In the genomic region with DNA sequence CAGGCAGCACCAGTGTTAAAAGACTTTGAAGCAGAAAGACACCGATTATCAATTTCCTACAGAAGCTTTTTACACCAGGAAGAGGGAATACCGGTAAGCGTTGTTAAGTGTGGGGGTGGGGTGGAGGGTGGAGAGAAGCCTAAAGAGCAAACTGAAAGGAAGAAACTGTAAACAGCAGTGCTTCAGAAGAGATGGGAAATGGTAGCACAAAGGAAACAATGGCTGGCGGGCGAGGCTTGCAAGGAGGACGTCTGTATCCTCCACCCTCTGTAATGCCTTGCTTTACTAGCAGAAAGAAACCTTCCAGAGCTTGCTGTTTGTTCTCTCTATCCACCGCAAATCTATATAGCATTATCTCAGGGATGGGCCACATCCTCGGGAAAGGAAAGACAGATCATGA, we compare ENCODE assay signal across 9 mouse cellular contexts. TPM values are rescaled to one million over a fixed set of nuclear protein-coding genes. Genes with fewer than 3 reads are reported as not detected.
DNase-seq lines count a peak whose midpoint lies in the region; ATAC-seq and TF ChIP-seq lines count a peak whose summit lies in the region.
"Had no signal": no experiment of that assay in that cellular context is flagged by ENCODE, and none has a peak within 500 bp of the region (broad histone marks: within the 10 kb centered on the region; RNA-seq: fewer than 3 reads in every experiment).

No protein-coding gene starts in this region.

- no peaks in the 10 kb centered on the region for H3K79me2 ChIP-seq in heart, adult 2 months (replicated peaks; ENCODE audit: control insufficient read depth, insufficient read depth, low read length)

- no peaks in the 10 kb centered on the region for H3K27me3 ChIP-seq in heart, embryonic 13.5 days (replicated peaks)
- no peaks in the 10 kb centered on the region for H3K27me3 ChIP-seq in heart, adult 2 months (ENCODE audit: control insufficient read depth, insufficient read depth, low read length)
- no peaks in the 10 kb centered on the region for H3K27me3 ChIP-seq in hindbrain, embryonic 11.5 days (ENCODE audit: control insufficient read depth, insufficient read depth, low read length)
- no peaks in the 10 kb centered on the region for H3K27me3 ChIP-seq in midbrain, embryonic 11.5 days (ENCODE audit: control insufficient read depth, insufficient read depth, low read length)

- no peak for TF ChIP-seq CTCF in heart, adult 2 months (IDR thresholded peaks at IDR 0.05)

- peaks cover 5% of the 10 kb centered on the region for H3K4me1 ChIP-seq in heart, embryonic 13.5 days
- no peaks in the 10 kb centered on the region for H3K4me1 ChIP-seq in heart, adult 2 months (ENCODE audit: control insufficient read depth, insufficient read depth, low read length)
- no peaks in the 10 kb centered on the region for H3K4me1 ChIP-seq in hindbrain, embryonic 11.5 days (replicated peaks; ENCODE audit: control insufficient read depth, insufficient read depth, low read length)
- peaks cover 5% of the 10 kb centered on the region; the same call in 1 of the 2 replicates for H3K4me1 ChIP-seq in midbrain, embryonic 11.5 days (ENCODE audit: control insufficient read depth, insufficient read depth, low read length)

- no peak for TF ChIP-seq EP300 in heart, adult 2 months (IDR thresholded peaks at IDR 0.05; ENCODE audit: insufficient read depth, low read depth, low read length)

- H3K4me3 ChIP-seq in heart, embryonic 13.5 days, result peak overlapping the region; percentile 43
- H3K4me3 ChIP-seq in heart, adult 2 months, result no peak overlapping the region
- peak overlapping the region; percentile 21 for H3K4me3 ChIP-seq in hindbrain, embryonic 11.5 days (ENCODE audit: low read depth, low read length)
- H3K4me3 ChIP-seq in midbrain, embryonic 11.5 days (ENCODE audit: low read depth, low read length), result no peak overlapping the region

- 0 out of 2 replicates have a peak overlapping the region, but pooled peaks have one; percentile 21 for H3K27ac ChIP-seq in heart, embryonic 13.5 days (replicated peaks)
- H3K27ac ChIP-seq in heart, adult 2 months, result no peak overlapping the region
- peak overlapping the region; percentile 74 for H3K27ac ChIP-seq in hindbrain, embryonic 11.5 days (ENCODE audit: low read depth, low read length)
- H3K27ac ChIP-seq in midbrain, embryonic 11.5 days (ENCODE audit: low read depth, low read length), result peak overlapping the region; percentile 72

- H3K9me3 ChIP-seq in heart, embryonic 13.5 days, result no peaks in the 10 kb centered on the region
- H3K9me3 ChIP-seq in hindbrain, embryonic 11.5 days (ENCODE audit: control insufficient read depth, low read length), result no peaks in the 10 kb centered on the region
- H3K9me3 ChIP-seq in midbrain, embryonic 11.5 days (ENCODE audit: control insufficient read depth, low read length), result no peaks in the 10 kb centered on the region

- no peak for TF ChIP-seq POLR2A in heart, adult 2 months (IDR thresholded peaks at IDR 0.05; ENCODE audit: insufficient read depth, low read depth, low read length)

- no peak for ATAC-seq in heart, embryonic 13.5 days (ENCODE audit: extremely low read depth, insufficient number of reproducible peaks, low FRiP score, low TSS enrichment)
- ATAC-seq in hindbrain, embryonic 11.5 days (ENCODE audit: low FRiP score), result peak; percentile 64
- peak; percentile 74 for ATAC-seq in midbrain, embryonic 11.5 days (ENCODE audit: low FRiP score)

- no peaks in the 10 kb centered on the region for H3K36me3 ChIP-seq in heart, embryonic 13.5 days
- H3K36me3 ChIP-seq in heart, adult 2 months (ENCODE audit: control insufficient read depth, insufficient read depth, low read length), result no peaks in the 10 kb centered on the region
- no peaks in the 10 kb centered on the region for H3K36me3 ChIP-seq in hindbrain, embryonic 11.5 days (ENCODE audit: control insufficient read depth, insufficient read depth, low read length)
- H3K36me3 ChIP-seq in midbrain, embryonic 11.5 days (ENCODE audit: control insufficient read depth, insufficient read depth, low read length), result no peaks in the 10 kb centered on the region

- WGBS in heart, embryonic 13.5 days, result 3% methylated on average over 8 of the region's 8 CpGs
- 14% methylated on average over 8 of the region's 8 CpGs for WGBS in heart, adult 2 months
- WGBS in hindbrain, embryonic 11.5 days, result 8% methylated on average over 8 of the region's 8 CpGs
- WGBS in midbrain, embryonic 11.5 days, result under 1% methylated on average over 8 of the region's 8 CpGs

- H3K4me2 ChIP-seq in heart, embryonic 13.5 days, result peak overlapping the region; percentile 66
- H3K4me2 ChIP-seq in hindbrain, embryonic 11.5 days (replicated peaks; ENCODE audit: low read depth, low read length), result peak overlapping the region; percentile 40
- peak overlapping the region; percentile 39; the same call in 1 of the 2 replicates for H3K4me2 ChIP-seq in midbrain, embryonic 11.5 days

- intact Hi-C loops in heart, adult 2 months (cut with DNase I), result no loop called here

- no peak for DNase-seq in heart, adult 2 months
- DNase-seq in NIH3T3 (ENCODE audit: low read depth) (peak; percentile 51), adipocyte (ENCODE audit: low spot score) (no peak)
- peak; percentile 67 for DNase-seq in hindbrain, embryonic 11.5 days (ENCODE audit: low spot score)
- DNase-seq in midbrain, embryonic 11.5 days (ENCODE audit: low spot score, missing footprints), result peak; percentile 93
- DNase-seq in right cerebral cortex, adult 2 months (ENCODE audit: low spot score in 2 of 2), result no peak
- no peak for DNase-seq in natural killer cell, adult 2 months (ENCODE audit: low spot score in 2 of 2)
- DNase-seq: heart, postnatal 10 days had no signal

- H3K9ac ChIP-seq in heart, embryonic 13.5 days, result peak overlapping the region; percentile 64
- H3K9ac ChIP-seq in heart, adult 2 months (ENCODE audit: low read depth, low read length), result no peak overlapping the region
- H3K9ac ChIP-seq in hindbrain, embryonic 11.5 days (ENCODE audit: low read depth, low read length), result peak overlapping the region; percentile 60; the same call in 1 of the 2 replicates
- H3K9ac ChIP-seq in midbrain, embryonic 11.5 days (ENCODE audit: low read length), result peak overlapping the region; percentile 62

RNA-seq across cellular contexts. Expression of a gene that starts 40.0 kb away (rescaled TPM):
- polyA plus RNA-seq in heart, embryonic 13.5 days (2015; fragmentation: Nextera tagmentation; extraction: Ambion mirVana), result 2.9 and 3.5 TPM in 2 replicates
- under 1 TPM in 1 of 2 experiments, not detected in 1; 0.16 TPM for total RNA-seq in heart, adult 2 months (2021)
- polyA plus RNA-seq in heart, adult 2 months (2012; rRNA removed), result 0.06 and 0.09 TPM in 2 replicates
- 14.8 and 17.1 TPM in 2 replicates for polyA plus RNA-seq in hindbrain, embryonic 11.5 days (2014; fragmentation: Nextera tagmentation; extraction: Ambion mirVana)
- 27.3 and 27.5 TPM in 2 replicates for polyA plus RNA-seq in midbrain, embryonic 11.5 days (2014; fragmentation: Nextera tagmentation; extraction: Ambion mirVana)

Comparison
In these comparisons a context has a peak if more than half of its experiments do, and no peak if none do; other contexts are left out.
1. H3K4me3 ChIP-seq: peak in heart, embryonic 13.5 days (single experiment) and hindbrain, embryonic 11.5 days (single experiment); none in heart, adult 2 months (single experiment) and midbrain, embryonic 11.5 days (single experiment).
2. DNase-seq: peak in NIH3T3 (single experiment), hindbrain, embryonic 11.5 days (single experiment) and midbrain, embryonic 11.5 days (single experiment); none in heart, adult 2 months (0 of 2), adipocyte (single experiment), right cerebral cortex, adult 2 months (0 of 2) and natural killer cell, adult 2 months (0 of 2).
3. Peak in every context shown above with its lines, with median percentiles within 50 percentile points of each other: H3K4me2 ChIP-seq.